Mouse (Mus musculus) bone marrow macrophage, adult 2 months (primary cell): Measurements from ENCODE around the gene Sema4a.

Experiments used
- CTCF ChIP-seq: IDR thresholded peaks from 2 replicates; pipeline ENCODE4 v1.5.1; 2012; ENCODE audit warnings: low read depth, mild to moderate bottlenecking, low read length, moderate library complexity
- POLR2A ChIP-seq: IDR thresholded peaks from 2 replicates; pipeline ENCODE4 v1.6.1; 2012; ENCODE audit warnings: mild to moderate bottlenecking, low read depth, low read length, borderline replicate concordance

DNA sequence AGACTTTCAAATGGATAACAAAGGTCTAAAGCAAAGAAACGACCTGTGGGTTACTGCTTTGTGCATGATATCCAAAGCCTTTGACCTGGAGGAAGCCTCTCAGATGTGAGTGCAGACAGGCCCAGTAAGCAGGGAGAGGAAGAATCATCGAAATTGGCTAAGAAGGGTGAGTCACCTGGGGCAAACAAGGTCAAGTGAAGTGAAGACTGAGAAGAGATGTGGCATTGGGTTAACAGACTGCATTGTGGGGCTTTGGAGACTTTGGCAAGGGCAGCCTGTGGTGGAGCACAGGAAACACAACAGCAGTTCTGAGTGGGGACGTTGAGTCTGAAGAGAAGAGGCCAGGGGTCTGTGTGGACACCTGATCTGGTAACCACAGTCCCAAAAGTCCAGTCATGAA lies 3.4 kb upstream of the Sema4a start:
- TF ChIP-seq CTCF (no peak), POLR2A (no peak)
